Mouse (Mus musculus) spleen, adult 2 months (tissue): ENCODE measurements around the gene Hlcs.

ENCODE experiments used
- CTCF ChIP-seq: fragments of 200-500 bp; IDR thresholded peaks from 2 replicates; pipeline ENCODE4 v1.5.1; 2011; ENCODE audit warnings: mild to moderate bottlenecking, inconsistent platforms; ENCODE audit not compliant: insufficient read depth, insufficient read length, insufficient replicate concordance; ENCODE audit errors: extremely low read depth
- POLR2A ChIP-seq: fragments of 200-500 bp; IDR thresholded peaks from 2 replicates; pipeline ENCODE4 v1.6.1; 2011; ENCODE audit warnings: low read depth, low read length, inconsistent platforms

DNA sequence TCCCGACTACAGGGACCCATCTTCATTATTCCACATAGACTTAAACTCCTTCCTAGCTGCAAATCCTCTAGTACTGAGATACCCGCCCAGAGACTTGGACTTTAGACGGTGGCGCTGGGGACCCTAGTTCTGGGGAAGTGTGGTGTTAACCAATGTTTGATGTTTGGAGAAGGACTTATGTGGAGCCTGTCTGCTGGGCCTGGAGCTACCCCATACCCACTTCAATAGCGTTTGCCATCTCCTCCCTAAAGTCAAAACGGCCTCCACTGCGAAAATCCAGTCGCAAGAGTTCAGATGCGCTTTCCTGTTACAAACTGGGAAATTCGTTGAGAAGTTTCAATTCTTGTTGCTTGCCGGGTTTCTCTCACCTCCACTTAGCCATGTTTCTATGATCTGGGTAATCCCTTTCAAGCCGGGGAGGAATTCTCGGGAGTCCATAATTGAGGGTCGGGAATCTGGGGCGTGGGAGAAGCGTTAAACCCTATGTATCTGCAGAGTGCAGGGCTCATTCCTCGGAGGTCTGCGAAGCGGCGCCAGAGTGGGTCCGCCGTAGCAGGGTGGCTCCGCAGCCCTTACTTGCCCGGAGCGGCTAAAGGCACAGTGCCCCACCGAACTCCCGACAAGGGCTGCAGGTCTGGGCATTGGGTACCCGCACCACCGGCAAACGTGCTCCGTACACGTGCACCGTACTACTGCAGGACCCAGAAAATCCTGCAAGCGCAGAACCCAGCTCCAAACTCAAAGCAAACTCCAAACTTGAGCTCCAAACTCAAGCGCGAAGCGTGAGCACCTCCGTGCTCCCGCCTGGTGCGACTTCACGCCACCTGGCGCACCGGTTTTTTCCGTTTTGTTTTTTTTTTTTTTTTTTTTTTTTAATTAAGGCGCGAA is 230.2 kb downstream of the Hlcs start:
- TF ChIP-seq CTCF: no peak
- no peak for TF ChIP-seq POLR2A
